Mouse (Mus musculus): ENCODE data around the gene Rbm6. TPM values are rescaled to one million over a fixed set of nuclear protein-coding genes. Genes with fewer than 3 reads are reported as not detected.

Gene Rbm6
- total RNA-seq (2021) (10 to 100 TPM; 40.3 to 47.8 TPM), polyA plus RNA-seq (2012; rRNA removed) (11.8 and 15.3 TPM in 2 replicates)
- long read RNA-seq, full-length matches to known transcripts = 23 of 32 reads
- long read RNA-seq, partial matches to known transcripts = 1 of 32 reads
- long read RNA-seq, other reads (novel, unspliced or antisense) = 8 of 32 reads

DNA sequence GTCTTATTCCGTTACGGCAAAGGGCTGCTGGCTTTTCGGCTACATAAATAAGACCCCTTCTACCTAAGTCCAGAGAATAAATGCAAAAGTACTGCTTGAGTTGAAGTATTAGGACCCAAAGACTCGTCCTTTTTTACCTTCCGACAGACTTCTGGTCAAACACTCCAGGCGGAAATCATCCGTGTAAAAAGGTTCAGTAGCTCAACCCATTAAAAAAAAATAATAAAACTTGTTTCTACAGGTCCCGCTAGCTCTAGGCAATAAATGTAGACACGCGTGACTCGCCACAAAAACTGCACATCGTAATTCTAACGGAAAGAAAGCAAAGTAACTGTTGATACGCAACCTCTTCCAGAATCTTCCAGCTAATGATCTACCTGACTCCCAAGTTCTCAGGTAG, at the start of gene Rbm6:
Rbm6 (minus strand) TSS at position 101 of the 400 bp plus-strand sequence.
- no peak for DNase-seq

DNA sequence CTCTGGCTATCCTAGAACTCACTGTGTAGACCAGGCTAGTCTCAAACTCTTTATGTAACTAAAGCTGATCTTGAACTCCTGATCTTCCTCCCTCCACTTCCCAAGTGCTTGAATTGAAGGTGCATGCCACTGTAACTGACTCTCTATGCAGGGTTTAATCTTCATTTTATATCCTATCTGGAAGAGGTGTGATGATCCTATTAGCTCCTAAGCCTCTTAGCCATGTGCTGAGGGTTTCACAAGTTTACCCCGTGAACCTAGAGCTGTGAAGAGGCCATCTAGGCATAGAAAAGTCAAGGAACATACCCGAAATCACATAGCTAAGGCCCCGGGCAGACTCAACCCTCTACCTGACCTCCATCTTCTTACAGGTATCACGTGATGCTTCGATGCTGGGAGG, 46.4 kb upstream of the Rbm6 start:
- DNase-seq = no peak

DNA sequence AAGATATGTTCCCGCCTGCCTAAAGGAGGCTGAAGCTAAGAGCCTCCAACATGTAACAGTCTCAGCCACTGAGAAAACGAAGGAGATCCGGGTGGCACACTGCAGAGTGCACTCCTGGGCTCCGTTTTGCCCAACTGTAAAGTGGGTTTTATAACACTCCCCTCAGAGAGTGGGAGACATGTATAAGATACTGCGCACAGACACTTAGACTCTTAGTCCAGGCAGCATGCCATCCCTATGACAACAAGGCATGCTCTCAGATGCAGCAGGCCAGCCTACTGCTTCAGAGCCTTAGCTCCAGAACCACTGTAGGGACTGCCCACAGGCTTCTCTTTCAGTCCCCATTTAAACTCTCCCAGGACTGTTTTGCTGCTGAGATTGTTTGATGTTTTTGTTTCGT, 45.8 kb upstream of the Rbm6 start:
- DNase-seq = no peak

DNA sequence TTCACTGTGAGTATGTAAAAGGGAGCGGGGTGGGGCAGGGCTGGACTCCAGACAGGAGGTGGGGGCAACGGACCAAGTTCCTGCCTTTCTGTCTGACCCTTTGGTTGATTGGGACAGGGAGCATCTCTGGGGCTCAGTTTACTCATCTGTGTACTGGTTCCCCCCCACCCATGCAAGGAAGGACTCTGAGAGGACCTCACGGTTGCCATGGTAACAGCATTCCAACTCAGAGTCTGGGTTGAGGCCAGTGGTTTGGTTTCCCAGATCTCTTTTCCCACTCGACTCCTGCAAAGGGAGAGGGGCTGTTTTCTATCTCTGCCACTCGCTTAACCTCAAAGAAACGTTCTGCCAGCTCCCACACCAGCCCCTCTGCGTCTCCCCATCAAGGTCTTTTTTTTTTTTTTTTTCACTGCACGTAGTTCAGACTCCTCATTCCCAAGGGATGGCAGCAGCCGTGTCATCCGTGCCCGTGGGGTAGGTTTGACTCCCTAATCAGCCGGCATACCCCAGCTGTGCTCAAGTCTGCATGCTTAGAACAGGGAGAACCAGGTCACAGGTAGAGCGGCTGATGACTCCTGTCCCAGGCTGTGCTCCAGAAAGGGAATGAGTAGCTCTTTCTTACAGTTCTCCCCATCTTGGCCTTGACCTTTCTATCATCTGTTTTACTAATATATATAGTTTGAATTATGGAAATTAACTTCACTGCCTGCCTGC, 45.0 kb upstream of the Rbm6 start:
- DNase-seq = no peak

DNA sequence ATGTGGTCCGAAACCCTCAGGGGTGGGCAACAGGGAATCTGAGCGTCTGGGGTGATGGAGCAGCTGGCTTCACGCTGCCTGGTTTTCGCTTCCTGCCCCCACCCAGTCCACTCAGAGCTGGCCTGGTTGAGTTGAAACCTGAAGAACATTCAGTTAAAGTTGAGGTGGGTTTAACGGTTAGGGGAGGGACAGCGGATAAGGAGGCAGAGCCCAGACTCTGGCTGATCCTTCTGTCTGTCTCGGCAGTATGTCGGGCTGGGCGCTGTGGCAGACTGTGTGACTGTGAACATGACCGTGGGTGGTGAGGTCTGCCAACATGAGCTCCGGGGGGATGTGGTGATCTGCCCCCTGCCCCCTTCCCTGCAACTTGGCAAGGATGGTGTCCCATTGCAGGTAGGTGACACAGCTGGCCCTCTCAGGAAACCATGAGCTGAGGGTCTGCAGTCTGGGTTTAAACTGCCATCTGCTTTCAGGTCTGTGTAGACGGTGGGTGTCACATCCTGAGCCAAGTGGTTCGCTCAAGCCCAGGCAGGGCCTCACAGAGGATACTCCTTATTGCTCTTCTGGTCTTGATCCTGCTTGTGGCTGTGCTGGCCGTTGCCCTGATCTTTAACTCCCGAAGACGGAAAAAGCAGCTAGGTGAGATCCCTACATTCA, 41.9 kb upstream of the Rbm6 start:
- DNase-seq = no peak

DNA sequence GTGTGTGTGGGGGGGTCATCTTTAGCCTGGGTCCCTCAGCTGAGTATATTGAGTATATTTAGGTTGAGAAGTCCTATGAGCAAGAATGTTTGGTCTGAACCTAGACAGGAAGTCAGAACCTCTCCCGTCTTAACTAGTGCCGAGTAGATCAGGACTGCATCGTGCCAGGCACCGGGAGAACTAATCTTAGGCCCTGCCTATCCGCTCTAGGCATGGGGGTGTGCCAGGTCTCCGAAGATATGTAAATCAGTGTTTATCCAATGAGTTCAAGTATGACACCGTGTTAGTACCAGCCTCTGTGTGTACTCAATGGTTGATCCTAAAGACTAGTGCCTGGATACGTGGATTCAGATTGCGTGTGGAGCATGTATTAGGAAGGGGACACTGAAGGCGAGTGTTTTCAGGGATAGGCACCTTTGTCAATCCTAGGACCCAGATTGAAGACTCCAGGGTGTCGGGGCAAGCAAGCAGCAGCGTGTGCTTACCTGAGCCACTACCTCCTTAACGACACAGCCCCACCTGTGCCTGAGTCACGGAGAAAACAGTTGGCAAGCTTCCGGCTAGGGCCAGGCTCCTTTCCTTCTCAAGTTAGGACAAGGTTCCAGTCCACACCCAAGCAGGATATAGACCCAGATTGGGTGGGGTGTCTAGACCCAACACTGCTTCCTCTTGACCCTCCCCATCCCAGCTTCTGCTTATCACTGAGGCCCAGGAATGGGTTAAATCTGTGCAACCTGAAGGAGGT, 37.2 kb upstream of the Rbm6 start:
- no peak for DNase-seq

DNA sequence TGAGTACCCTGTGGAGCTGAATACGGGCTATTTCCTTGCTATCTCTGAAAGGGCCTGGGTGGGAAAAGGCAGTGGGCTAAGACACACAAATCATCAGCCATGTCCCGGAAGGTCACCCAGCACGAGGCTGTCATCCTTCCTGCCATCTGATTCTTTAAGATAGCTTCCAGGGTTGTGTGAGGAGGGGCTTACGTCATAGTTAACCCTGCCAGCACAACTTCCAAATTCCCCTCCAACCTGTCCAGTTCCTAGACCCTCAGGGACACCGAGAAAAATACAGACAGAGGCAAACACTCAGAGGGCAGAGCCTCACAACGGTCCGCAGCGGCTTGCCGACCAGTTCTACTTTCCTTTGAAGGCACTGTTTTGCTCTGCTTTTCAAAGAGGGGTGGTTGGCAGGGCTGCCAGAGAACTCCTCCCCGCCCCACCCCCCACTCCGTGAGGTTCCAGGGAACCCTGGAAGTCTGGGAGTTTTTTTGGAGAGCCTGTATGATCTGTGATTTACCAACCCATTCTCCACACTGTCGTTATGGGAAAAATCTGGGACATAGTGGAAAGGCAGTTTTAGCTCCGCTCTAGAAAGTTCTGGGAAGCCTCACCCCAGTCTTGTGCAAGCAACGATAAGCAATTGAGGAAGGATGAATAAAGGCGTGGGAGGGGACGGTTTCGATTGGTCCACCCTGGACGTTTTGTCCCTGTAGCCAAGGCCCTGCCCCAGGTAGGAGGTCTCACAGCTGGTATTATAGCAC, 35.5 kb upstream of the Rbm6 start:
- peak; percentile 76 for DNase-seq

DNA sequence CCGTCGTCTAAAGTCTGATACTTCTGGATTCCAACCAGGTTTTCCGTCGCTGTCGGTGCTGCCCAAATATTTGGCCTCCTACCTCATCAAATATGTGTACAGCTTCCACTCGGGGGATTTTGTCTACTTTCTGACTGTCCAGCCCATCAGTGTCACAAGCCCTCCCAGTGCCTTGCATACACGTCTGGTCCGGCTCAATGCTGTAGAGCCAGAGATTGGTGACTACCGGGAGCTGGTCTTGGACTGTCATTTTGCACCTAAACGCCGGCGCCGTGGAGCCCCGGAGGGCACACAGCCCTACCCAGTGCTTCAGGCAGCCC, 34.7 kb upstream of the Rbm6 start:
- DNase-seq = peak; percentile 38

DNA sequence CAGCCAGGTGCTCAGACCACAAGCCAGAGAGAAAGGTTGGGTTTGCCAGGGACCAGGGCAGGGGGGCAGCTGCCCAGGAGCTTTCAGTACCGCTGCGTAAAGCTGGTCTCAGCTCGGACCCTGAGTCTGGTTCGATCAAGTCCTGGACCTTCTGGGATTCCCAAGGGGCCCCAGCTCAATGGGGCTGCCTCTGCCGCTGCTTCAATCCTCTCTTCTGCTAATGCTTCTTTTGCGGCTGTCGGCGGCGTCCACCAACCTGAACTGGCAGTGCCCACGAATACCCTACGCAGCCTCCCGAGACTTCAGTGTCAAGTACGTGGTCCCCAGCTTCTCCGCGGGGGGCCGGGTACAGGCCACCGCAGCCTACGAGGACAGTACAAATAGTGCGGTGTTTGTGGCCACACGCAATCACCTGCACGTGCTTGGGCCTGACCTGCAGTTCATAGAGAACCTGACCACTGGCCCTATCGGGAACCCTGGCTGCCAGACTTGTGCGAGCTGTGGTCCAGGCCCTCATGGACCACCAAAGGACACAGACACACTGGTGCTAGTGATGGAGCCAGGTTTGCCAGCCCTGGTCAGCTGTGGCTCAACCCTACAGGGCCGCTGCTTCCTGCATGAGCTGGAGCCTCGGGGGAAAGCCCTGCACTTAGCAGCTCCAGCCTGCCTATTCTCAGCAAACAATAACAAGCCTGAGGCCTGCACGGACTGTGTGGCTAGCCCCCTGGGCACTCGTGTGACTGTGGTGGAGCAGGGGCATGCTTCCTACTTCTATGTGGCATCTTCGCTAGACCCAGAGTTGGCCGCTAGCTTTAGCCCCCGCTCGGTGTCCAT, 34.1 kb upstream of the Rbm6 start:
- peak; percentile 42 for DNase-seq

DNA sequence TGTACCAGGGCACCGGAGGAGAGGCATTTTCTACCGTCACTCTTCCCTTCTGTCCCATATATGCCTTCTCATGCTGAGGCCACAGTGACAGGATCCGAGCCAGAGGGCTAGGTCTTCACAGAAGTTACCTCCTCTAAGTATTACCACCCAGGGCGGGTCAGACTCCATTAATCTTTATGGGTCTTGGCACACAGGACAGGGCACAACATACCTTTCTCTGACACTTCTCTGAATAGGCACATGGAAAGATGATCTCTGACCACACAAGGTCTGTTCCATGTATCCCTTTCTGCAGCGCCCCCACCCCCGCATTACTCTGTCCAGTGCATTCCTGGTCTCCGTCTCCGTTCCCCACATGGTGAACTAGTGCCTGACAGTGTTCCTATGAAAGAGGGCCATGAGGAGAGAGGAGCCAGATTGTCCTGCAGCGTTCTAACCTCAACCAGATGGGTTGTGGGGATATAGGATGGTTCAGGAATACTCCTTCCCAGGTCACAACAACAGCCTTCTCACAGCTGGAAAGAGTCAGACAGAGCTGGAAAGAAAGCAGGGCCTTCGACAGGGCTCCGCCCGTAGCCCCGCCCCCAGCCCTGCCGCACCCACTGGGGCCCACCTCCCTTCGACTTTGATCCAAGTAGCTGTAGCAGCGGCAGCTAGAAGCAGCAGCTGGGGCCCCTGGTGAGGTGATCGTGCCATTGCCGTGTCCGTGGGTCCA, 33.4 kb upstream of the Rbm6 start, which contains the start of gene Mst1r:
Mst1r (plus strand) TSS at position 622 of the 715 bp plus-strand sequence.
- DNase-seq = peak; percentile 91

DNA sequence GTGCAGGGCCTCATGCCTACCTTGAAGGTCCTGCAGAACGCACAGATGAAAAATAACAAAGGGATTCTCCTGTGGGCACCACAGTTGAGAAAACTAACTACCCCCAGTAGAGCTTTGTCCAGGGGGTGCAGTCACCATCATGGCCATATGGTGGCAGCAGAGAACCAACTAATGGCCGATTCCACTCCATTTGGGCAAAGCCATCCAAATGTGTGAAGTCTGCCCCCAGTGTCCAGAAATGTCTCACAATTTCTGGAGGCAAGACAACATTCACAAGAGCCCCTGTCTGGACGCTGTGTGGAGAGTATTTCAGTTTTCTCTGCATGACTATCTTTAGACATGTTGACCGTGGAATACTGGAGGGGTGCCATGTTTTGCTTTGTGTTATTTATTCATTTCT, 31.7 kb upstream of the Rbm6 start:
- DNase-seq = peak; percentile 87

DNA sequence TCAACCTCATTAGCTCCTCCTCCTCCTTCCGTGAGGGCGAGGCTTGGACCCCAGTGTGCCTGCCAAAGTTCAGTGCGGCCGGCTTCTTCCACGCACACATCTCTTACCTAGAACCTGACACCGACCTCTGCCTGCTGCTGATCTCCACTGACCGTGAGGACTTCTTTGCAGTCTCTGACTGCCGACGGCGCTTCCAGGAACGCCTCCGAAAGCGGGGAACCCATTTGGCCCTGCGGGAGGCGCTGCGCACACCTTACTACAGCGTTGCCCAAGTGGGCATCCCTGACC, 28.5 kb upstream of the Rbm6 start:
- DNase-seq = no peak

DNA sequence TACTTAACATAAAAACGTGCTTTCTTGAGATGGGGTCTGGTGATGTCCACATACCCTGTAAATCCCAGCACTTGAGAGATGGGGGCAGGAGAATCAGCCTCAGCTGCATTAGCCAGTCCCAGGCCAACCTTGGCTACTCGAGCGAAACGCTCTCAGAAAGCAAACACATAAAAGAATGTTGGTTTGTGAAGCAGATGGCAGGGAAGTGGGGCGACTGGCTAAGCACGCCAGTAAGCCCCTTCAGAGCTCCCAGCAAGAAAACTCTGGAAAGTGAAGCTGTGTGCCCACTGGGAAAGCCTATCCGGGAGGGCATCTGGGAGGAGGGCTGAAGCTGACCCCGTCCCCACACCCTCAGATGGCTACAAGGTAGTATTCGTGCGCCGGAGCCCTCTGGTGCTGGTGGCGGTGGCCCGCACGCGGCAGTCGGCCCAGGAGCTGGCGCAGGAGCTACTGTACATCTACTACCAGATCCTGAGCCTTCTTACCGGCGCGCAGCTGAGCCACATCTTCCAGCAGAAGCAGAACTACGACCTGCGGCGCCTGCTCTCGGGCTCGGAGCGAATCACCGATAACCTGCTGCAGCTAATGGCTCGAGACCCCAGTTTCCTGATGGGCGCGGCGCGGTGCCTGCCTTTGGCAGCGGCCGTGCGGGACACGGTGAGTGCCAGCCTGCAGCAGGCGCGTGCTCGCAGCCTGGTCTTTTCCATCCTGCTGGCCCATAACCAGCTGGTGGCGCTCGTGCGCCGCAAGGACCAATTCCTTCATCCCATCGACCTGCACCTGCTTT, 28.0 kb upstream of the Rbm6 start:
- peak; percentile 70 for DNase-seq

DNA sequence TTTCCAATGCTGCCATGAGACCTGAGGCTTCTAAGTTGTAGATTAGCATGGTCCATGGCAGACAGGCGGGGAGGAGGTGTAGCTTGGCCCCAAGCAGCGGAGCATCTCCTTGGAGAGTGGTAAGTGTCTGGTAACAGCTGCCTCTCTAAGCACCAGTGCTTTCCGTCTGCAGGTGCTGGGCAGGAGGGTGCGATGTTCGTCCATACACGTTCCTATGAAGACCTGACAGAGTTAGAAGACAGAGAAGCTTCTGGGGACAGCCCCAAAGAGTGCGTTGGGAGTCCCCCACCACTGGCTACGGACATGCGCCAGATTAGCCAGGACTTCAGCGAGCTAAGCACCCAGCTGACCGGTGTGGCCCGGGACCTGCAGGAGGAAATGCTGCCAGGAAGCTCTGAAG, 26.8 kb upstream of the Rbm6 start:
- DNase-seq = no peak

DNA sequence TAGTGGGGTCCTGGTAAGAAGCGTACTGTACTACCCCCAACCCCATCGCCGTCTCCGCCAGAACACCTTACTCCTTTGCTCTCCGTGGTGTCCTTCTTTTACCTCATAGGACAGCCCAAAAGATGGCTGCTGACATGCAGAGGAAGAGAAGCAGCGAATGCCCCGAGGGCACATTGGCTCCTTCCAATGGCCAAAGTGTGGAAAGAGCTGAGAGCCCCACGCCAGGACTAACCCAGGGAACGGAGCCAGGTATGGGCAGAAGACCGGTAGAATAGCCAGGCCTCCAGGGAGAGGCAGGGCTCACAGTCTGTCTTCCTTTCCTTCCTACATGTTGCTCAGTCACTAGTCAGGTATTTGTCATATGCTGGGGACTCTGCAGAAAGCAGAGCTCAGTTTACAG, 25.5 kb upstream of the Rbm6 start:
- no peak for DNase-seq

DNA sequence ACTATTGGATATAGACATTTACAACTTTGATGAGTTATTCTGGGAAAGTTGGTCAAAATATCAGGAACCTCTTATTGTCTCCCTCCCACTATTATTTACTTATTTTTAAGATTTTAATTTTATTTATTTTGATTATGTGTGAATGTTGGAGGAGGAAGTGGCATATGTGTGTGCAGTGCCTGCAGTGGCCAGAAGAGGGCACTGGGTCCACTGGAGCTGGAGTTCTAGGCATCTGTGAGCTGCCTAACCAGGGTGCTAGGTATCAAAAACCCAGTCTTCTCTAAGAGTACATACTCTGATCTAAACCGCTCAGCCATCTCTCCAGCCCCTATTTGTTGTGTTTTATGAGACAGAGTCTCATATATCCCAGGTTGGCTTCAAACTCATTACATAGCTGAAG, 18.0 kb upstream of the Rbm6 start:
- DNase-seq = no peak

DNA sequence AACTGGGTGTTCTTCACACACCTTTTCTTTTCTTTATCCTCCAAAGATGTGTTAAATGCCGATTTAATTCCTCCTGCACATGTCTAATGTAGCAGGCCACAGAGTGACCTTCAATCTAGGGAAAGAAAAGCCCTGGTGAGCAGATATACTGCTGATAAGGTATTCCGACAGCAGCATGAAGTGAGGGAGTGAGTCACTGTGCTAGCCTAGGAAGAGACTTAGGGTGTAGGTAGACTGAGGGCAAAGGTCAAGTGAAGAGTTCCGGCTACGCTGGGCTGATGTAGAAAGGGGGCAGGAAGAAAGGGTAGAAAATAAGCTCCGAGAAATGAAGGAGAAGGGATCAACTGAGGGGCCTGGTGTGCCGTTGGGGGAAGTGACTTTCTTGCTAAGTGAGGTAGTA, 17.2 kb upstream of the Rbm6 start:
- no peak for DNase-seq

DNA sequence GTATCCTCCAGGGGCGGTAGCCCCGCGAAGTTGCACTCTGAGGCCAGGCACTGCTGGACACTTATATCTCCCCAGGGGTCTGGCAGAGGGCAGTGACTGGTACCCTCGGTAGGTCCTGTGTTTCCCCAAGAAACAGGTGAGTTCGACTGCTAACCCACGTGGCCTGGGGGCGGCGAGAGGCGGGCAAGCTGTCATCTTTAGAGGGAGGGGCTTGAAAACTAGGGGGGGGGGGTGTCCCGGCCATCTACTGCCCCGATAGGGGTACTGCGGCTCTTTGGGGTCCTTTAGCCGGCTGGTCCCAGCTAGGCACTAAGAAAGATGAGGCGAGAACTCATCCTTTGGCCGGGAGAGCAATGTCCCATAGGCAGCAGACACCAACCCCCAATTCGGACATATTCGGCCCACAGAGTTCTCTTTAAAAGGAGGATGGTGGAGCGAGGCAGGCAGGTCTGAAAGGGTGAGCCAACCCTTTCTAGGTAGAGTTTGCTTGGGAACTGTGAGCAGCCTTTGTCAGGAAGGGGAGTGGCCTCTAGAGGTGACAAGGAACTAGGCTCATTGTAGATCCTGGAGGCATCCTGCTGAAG, 15.3 kb upstream of the Rbm6 start:
- peak; percentile 44 for DNase-seq

DNA sequence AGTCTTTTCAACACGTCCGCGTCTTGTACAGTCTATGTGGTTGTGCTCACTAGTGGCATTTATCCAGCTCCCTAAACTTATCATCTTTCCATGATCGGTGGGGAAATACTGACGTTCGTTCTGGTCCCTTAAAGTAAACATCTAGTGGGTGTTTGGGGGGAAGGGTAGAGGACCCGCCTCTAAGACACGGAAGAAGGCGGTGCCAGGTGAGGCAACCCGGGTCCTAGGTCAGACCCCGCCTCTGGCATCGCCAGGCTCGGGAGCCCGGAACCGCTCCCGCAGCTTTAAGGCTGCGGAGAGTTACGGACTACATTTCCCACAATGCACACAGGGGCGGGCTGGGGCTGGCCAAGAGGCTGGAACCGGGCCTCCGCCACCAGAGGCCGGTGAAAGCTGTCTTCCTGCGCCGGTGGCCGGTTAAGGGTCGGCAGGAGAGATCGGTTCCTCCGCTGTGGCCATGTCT, 14.8 kb upstream of the Rbm6 start, which contains the start of gene Mon1a:
Mon1a (plus strand) TSS at position 348 of the 463 bp plus-strand sequence.
- peak; percentile 96 for DNase-seq

All from adrenal gland, adult 2 months (tissue).